ENCODE assay signal across 9 mouse cellular contexts in the genomic region with DNA sequence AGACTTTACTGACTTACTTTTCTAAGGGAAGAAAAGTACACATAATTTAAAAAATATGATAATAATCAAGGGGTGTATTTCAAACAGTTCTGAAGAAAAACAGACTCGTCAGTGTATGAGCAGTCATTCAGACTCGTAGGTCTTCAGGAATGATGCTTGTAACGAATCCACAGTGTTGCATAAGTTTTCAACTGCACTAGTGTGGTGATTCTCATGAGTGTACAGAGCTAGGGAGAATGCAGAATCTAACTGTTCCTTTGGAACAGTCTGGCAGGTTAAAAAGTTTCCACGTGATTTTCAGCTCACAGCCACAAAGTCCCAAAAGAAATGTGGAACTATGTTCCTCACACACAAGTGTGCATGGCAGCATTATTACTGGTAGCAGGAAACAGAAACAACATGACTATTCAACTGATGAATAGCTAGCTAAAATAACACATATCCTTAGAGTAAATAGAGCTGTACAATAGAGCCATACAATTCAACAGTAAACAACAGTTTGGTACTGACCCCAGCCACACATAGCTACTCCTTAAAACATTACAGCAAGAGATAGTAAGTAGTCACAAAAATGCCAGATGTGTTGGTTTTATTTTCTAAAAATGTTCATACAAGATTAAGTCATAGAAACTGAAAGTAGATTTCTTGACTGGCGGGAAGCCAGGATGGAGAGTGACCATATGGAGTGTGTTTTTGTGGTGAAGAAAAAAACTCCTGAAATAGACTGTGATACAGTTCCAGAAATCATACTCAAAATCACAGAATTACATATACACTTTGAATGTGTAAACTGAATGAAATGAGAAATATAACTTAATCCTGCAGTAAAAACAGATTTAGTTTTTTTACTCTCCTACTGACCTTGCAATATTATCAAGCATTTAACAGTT.
DNase-seq lines count a peak whose midpoint lies in the region; ATAC-seq lines count a peak whose summit lies in the region.
"Had no signal": no experiment of that assay in that cellular context is flagged by ENCODE, and none has a peak within 500 bp of the region (broad histone marks: within the 10 kb centered on the region; RNA-seq: fewer than 3 reads in every experiment).

No protein-coding gene starts in this region.

- no peak overlapping the region for H3K27ac ChIP-seq in forebrain, embryonic 15.5 days (replicated peaks)
- no peak overlapping the region for H3K27ac ChIP-seq in forebrain, embryonic 13.5 days
- no peak overlapping the region for H3K27ac ChIP-seq in kidney, embryonic 15.5 days
- no peak overlapping the region for H3K27ac ChIP-seq in intestine, embryonic 15.5 days

- peak; percentile 19 for DNase-seq in 3134 (ENCODE audit: extremely low read depth, insufficient read length, low spot score)
- peak; percentile 60 to 69 for DNase-seq in cerebellum, postnatal 14 days
- DNase-seq in left cerebral cortex, adult 11 months (ENCODE audit: low spot score), result peak; percentile 37
- DNase-seq in neural tube, embryonic 10.5 days (ENCODE audit: extremely low spot score, low spot score), result no peak

- H3K4me1 ChIP-seq in forebrain, embryonic 15.5 days, result no peaks in the 10 kb centered on the region
- H3K4me1 ChIP-seq in forebrain, embryonic 13.5 days, result no peaks in the 10 kb centered on the region
- H3K4me1 ChIP-seq in kidney, embryonic 15.5 days, result no peaks in the 10 kb centered on the region
- no peaks in the 10 kb centered on the region for H3K4me1 ChIP-seq in intestine, embryonic 15.5 days (replicated peaks)
- H3K4me1 ChIP-seq: megakaryocyte, embryonic 14.5 days had no signal

- no peak overlapping the region for H3K4me2 ChIP-seq in forebrain, embryonic 15.5 days (replicated peaks)
- no peak overlapping the region for H3K4me2 ChIP-seq in forebrain, embryonic 13.5 days
- no peak overlapping the region for H3K4me2 ChIP-seq in kidney, embryonic 15.5 days
- no peak overlapping the region for H3K4me2 ChIP-seq in intestine, embryonic 15.5 days (replicated peaks)

- no peaks in the 10 kb centered on the region for H3K27me3 ChIP-seq in forebrain, embryonic 15.5 days
- no peaks in the 10 kb centered on the region for H3K27me3 ChIP-seq in forebrain, embryonic 13.5 days
- no peaks in the 10 kb centered on the region for H3K27me3 ChIP-seq in kidney, embryonic 15.5 days
- no peaks in the 10 kb centered on the region for H3K27me3 ChIP-seq in intestine, embryonic 15.5 days (replicated peaks)
- H3K27me3 ChIP-seq: megakaryocyte, embryonic 14.5 days had no signal

- no peak overlapping the region for H3K9ac ChIP-seq in forebrain, embryonic 15.5 days (replicated peaks)
- no peak overlapping the region for H3K9ac ChIP-seq in forebrain, embryonic 13.5 days
- H3K9ac ChIP-seq in kidney, embryonic 15.5 days, result no peak overlapping the region
- H3K9ac ChIP-seq in intestine, embryonic 15.5 days, result no peak overlapping the region

- no peak overlapping the region for H3K4me3 ChIP-seq in forebrain, embryonic 15.5 days
- H3K4me3 ChIP-seq in forebrain, embryonic 13.5 days, result no peak overlapping the region
- H3K4me3 ChIP-seq in kidney, embryonic 15.5 days (replicated peaks), result no peak overlapping the region
- no peak overlapping the region for H3K4me3 ChIP-seq in intestine, embryonic 15.5 days (replicated peaks)
- H3K4me3 ChIP-seq: megakaryocyte, embryonic 14.5 days had no signal

- no peaks in the 10 kb centered on the region for H3K36me3 ChIP-seq in forebrain, embryonic 15.5 days
- H3K36me3 ChIP-seq in forebrain, embryonic 13.5 days (ENCODE audit: poor library complexity, severe bottlenecking), result no peaks in the 10 kb centered on the region
- no peaks in the 10 kb centered on the region for H3K36me3 ChIP-seq in kidney, embryonic 15.5 days
- H3K36me3 ChIP-seq in intestine, embryonic 15.5 days, result no peaks in the 10 kb centered on the region

- ATAC-seq in forebrain, embryonic 15.5 days (replicated peaks), result peak; percentile 63
- ATAC-seq in forebrain, embryonic 13.5 days, result no peak
- ATAC-seq in kidney, embryonic 15.5 days (replicated peaks; ENCODE audit: low FRiP score), result no peak
- ATAC-seq in intestine, embryonic 15.5 days, result no peak

- 79% methylated on average over 5 of the region's 5 CpGs for WGBS in forebrain, embryonic 15.5 days
- 87% methylated on average over 5 of the region's 5 CpGs for WGBS in forebrain, embryonic 13.5 days
- WGBS in kidney, embryonic 15.5 days, result 81% methylated on average over 5 of the region's 5 CpGs
- WGBS in intestine, embryonic 15.5 days, result 68% methylated on average over 5 of the region's 5 CpGs

- H3K9me3 ChIP-seq in forebrain, embryonic 15.5 days, result no peaks in the 10 kb centered on the region
- no peaks in the 10 kb centered on the region for H3K9me3 ChIP-seq in forebrain, embryonic 13.5 days (replicated peaks)
- no peaks in the 10 kb centered on the region for H3K9me3 ChIP-seq in kidney, embryonic 15.5 days (replicated peaks)
- no peaks in the 10 kb centered on the region for H3K9me3 ChIP-seq in intestine, embryonic 15.5 days
- H3K9me3 ChIP-seq: megakaryocyte, embryonic 14.5 days had no signal
